Mouse (Mus musculus) cerebellum, adult 9-10 months (tissue): ENCODE results near the gene Kctd13.

Experiments used
- DNase-seq: peaks from one replicate; pipeline ENCODE4 v3.0.0; 2022

Kctd13 gene

DNA sequence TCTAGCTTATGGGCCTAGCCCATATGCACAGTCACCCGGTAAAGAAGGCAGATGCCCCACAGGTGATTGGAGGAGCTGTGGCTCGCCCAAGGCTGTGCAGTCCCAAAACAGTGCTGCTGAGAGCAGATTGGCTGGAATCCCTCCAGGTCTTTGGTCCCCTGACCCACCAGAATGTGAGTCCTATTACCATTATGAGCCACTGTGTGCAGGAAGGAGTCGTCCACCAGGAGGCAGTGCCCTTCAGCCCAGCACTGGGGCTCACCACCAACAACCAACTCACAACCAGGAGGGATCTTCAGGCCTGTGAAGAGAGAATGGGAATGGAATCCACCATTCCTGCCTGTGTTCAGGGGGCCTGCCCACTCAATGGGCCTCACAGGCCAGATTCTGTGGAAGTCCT is 17.9 kb downstream of the Kctd13 start:
- peak; percentile 62 for DNase-seq

DNA sequence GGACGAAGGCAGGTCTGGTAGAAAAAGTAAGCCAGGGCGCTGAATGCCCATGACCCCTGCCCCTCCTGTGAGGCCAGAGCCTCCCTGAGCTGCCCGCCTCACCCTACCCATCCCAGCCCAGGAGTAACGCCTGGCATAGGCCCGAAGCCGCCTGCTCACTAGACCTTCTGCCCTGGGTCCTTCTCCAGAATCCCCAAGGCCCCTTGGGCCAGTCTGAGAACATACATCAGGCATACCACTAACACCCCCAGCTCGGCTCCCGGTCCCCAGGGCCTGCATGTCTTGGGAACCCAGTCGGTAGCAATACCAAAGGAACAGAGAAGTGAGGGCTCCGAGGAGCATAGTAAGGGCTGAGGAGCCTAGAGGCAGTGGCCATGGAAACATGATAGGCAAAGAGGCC is 19.9 kb downstream of the Kctd13 start:
- peak; percentile 60 for DNase-seq

DNA sequence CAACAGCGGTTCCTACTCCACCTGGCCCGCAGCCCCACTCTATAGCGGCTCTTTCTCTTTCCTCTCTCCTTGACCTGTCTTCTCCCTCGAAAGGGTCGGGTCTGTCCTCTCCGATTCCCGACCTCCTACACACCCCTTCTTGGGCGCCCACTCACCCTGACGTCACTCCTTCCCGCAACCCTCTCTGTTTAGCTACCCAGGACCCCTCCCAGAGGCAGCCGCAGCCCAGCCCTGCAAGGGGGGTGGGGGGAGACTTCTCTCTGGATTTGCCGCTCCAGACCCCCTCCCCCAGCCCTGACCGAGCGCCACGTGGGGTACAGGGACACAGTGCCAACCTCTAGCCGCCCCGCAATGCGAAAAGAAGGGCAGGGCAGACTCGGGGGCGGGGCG is 20.7 kb downstream of the Kctd13 start, which contains the start of gene Asphd1:
TSS of gene Asphd1 (minus strand) at position 180 of the 390 bp plus-strand sequence.
- no peak for DNase-seq

DNA sequence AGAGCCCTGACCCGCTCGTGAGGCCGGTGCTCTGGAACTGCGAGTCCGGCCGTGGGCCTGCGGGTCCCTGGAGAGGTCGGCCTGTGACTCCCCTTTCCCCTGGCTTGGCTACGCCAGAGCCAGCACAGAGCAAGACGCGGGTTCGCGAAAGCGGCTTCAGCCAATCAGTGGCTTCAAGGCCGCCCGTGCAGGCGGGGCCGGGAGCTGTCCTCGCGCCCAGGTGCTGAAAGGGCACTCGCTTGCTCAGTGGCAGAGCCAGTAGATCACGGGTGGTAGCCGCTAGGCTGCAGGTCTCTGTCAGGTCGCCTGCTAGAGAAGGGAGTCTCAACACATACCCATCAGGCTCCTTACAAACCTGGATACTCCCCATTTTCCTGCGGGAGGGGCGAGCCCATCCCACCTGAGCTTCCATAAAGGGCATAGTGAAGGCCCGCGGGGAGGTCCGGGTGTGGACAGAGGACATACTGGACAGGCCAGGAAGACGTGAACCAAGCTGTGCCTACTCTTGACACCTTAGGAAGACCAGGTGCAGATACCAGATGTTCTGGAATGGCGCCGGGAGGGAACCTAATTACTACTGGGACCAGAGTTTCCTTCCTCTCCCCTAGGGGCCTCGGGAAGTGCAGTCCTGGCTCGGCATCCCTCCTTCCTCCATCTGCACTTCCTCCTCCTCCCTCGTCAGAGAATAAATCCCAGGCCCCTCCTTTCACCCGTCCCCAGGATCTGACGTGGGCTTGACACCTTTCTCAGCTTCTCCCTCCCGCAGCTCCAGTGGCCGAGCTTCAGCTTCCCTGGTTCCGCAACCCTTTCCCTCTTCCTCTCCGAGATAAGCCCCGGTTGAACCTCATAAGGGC is 21.3 kb downstream of the Kctd13 start, which contains the start of gene Sez6l2:
TSS of gene Sez6l2 (plus strand) at position 771 of the 854 bp plus-strand sequence.
- peak; percentile 92 for DNase-seq

DNA sequence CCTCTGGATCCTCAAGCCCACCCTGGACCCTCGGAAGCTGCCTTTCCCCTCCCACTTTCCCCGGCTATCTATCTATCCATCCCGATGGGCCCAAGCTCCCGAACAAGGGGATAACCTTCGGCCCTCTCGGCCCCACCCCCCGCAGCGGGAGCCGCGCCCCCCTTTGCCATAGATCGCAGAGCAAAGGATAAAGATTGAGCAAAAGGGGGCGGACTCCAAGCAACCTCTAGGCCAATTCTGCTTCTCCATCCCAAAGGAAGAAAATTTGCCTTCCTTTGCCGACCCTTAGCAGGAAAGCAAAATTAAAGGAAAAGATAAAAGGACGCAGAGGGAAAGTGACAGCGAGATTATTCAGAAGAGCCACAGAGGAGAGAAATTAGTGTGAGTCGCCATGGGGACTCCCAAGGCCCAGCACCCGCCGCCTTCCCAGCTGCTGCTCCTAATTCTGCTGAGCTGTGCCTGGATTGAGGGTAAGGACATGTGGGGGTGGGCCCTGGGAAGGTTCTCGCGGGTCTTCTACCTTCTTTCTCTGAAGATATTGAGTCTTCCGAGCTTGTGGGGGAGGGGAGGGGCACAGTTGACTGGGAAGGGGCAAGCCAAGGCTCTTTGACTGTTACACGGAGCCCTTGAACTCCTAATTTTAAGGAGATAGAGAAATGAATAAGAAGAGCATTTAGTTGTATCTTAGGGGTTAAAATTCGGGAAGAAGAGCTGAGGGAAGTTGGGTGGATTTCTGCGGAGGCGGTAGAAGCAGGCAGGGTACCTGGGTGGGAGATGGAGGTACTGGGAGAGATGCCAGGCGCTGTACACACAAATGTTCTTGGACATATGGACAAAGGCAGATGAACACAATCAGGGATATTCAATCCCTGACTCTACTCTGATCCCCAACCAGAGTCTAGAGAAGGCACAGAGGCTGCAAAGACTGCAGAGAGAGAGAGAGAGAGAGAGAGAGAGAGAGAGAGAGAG is 22.3 kb downstream of the Kctd13 start:
- DNase-seq, result peak; percentile 68

DNA sequence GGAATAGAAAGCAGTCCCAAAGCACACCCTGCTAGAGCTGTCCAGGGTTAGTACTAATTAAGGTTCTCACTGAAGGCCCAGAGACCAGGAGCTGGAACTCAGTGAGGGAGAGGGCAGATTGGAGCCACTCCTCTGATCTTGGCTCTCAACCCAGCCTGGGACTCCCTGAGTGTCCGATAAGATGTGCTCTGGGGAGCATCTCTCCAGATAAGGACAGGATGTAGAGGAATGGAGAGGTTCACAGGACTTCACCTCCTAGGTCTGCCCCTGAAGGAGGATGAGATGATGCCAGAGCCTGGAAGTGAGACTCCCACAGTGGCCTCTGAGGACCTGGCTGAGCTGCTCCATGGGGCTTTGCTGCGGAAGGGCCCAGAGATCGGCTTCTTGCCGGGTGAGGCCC is 23.1 kb downstream of the Kctd13 start:
- DNase-seq, result no peak

DNA sequence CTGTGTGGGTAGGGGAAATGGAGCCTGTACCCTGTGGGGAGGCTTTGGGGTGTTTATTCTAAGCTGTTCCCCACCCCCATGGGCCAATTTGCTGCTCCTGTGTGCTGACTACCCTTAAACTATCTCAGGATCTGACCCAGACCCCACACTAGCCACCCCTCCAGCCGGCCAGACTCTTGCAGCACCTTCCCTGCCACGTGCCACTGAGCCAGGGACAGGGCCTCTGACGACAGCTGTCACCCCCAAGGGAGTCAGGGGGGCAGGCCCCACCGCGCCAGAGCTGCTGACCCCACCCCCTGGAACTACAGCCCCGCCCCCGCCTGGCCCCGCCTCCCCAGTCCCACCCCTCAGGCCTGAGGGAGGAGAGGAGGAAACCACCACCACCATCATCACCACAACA is 24.0 kb downstream of the Kctd13 start:
- DNase-seq, result no peak

DNA sequence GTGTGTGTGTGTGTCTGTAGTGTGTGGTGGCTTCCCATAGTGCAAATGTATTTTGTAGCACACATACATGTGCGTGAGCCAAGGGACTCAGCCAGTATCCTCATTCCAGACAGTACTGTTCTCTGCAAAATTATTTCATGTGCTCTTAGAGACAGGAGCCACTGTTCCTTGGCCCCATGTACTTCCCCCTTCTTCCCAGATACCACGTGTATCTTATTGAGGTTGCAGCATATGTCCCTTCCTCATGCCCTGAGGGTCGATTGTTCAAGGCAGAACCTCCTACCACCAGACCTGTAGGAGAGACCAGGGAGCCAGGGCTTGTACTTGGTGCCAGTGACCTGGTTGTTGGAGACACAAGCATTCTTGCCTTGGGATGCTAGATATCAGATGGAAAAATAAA is 26.4 kb downstream of the Kctd13 start:
- DNase-seq, result no peak

DNA sequence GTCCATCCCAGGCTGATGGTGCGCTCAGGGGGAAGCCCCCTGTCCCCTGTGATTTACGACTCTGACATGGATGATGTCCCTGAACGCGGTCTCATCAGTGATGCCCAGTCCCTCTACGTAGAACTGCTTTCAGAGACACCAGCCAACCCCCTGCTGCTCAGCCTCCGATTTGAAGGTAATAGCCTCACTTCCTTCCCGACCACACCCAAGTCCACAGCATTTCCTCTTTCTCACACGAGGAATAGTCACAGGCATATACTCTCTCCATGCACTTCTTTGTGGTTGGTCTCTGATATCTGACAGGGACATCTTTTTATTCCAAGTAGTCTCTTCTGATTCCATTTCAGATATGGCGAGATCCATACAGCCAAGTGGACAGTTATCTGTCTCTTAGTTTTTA is 31.1 kb downstream of the Kctd13 start:
- no peak for DNase-seq

DNA sequence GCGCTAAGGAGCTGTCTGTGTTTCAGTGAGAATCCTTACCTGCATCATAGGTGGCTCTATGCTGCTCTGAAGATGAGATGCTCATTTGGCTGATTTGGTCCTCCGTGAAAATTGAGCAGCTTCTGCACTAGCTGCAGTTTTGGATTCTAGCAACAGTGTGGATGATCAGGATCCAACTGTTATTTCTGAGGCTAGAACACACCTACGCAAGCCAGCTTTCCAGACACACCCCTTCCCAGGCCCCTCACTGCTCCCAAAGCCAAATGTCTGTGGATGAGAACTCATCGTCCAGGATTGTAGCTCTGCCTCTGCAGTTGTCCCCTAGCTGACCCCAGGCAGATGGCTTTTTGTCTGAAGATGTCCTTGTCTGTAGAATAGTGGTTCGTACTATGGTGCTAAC is 32.4 kb downstream of the Kctd13 start:
- no peak for DNase-seq

DNA sequence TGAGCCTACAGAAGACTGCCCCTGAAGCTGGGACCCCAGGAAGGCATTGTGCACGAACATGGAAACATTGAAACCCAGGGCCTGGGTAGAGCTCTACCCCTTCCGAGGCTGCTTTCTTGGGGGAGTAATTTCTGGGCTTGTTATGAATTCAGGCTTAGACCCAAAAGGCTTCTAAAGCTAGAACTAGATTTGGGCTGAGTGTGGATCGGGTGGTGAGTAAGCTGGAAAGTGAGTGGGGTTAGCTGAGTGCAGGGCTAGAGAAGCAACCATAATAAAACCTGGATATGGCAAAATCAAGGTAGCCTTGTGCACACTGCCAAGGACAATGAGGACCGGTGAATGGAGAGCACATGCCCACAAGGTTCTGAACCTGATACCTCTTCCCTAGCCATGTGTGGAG is 33.3 kb downstream of the Kctd13 start:
- no peak for DNase-seq

DNA sequence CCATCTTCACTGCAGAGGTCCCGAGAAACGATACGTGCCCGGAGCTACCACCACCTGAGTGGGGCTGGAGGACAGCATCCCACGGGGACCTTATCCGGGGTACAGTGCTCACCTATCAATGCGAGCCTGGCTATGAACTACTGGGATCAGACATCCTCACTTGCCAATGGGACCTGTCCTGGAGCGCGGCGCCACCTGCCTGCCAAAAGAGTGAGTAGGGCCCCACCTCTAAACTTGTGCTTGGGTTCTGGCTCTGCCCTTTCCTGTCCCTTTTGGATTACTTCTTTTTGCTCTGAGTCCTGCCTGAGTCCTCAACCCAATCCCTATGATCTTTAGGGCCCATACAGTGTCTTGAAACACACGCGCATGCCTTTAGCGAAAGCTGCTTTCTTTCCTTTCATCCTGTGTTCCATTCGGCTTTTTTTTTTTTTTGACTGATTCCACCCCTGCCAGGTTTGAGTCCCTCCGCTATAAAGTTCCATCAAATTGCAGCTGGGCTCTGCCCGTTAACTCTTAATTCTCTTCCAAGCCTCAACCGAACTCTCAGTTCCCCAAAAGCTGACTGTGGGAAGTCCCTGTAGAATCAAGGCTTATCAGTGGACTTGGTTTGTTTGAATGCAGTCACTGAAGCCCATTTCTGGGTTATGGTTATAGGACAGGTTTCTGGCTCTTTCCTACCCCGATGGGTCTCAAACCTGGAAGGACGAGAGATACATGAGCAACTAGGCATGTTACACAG is 35.0 kb downstream of the Kctd13 start:
- no peak for DNase-seq

DNA sequence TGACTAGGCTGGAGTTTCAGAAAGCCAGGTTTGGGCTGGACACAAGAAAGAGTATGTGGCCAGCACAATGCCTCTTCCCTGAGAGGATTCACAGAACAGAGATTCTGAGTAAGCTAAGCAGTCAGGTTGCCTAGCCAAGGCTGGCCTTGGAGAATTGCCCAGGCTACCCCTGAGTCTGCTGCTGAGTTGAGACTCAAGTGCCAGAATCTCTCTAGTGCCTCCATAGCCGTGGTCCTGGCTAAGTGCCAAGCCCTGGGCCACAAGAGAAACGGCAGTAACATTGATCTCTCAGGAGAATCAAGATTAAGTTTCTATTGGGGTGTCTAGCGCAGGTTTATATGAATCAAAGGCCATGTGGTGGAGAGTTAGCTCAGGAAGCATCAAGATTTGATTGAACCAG is 36.9 kb downstream of the Kctd13 start:
- peak; percentile 81 for DNase-seq

DNA sequence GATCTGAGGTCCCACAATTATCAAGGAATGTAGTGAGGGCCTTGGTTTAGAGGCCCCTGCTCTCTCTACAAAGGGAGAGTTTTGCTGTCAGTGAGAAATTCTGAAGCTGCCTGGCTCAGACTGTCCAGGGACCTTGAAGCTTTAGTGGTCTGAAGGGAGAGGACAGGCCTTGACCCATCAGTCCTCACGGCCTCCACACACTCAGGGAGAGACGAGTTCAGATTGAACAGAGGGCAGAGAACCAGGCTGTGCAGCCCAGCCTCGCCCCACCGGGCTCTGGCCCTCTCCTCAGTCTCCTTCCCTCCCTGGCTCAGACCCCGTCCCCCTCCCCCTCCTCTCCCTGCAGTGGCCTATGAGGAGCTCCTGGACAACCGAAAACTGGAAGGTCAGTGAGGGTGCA is 38.7 kb downstream of the Kctd13 start:
- no peak for DNase-seq

DNA sequence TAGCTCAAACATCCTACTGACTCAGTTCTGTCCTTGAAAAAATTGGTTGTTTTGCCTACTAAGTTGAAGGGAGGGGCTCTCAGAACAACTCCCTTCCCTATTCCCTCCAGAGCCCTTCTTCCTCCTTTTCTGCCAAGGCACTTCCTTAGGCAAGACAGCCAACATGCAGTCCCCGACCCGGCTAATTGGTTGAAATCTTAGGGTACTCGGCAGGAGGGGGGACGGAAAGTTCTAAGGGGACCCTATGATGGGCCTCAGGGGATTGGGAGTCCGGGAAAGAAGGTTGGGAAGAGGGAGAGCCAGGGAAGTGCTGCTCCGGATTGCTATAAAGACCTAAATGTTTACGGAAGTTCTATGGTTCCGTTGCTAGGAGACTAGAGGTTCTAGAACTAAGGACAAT is 46.8 kb downstream of the Kctd13 start:
- no peak for DNase-seq

DNA sequence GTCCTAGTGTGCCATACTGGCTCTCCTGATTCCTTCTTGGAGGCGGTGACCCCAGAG is 47.0 kb downstream of the Kctd13 start, which contains the start of gene Cdipt:
TSS of gene Cdipt (plus strand) at position 22 of the 57 bp plus-strand sequence.
- no peak for DNase-seq

DNA sequence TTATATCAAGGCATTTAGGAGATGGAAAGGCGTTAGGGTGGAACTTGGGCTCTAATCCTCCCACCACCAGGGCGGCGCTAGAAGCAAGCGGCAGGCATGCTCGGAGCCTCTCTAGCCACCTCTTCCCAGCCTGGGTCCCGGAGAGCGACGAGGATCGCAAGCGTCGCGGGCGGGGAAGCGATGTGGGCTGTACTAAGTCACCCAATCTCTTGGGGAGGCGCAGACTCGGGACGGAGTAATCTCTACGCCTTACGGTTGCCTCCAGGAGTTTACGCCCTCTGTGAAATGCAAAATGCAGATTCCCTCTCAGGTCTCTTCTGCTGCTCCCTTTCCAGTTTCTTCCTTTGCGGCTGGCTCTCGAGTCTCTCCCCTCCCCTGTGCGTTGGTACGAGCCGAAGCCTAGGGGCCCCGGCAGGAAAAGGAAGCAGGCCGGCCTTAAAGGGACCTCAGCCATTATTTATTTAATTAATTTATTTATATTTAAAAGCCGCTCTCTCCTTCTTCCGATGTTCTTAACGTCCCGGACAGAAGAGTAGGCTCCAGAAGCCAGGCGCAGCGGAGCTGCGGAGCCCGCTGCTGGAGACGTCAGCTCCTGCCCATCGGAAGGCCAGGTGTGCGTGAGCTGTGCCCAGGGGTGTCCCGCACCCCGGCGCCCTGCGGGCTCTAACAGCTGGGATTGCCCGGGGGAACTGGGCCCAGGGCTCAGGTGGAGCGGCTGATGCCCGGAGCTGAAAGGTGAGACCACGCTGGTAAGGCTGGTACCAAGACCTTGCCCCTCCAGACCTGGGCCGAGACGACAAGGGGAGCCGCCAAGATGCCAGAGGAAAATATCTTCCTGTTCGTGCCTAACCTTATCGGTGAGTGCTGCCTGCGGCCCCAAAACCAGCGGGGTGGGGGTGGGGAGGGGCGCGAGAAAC is 47.5 kb downstream of the Kctd13 start, which contains the start of gene Cdiptos:
TSS of gene Cdiptos (minus strand) at position 149 of the 917 bp plus-strand sequence.
- peak; percentile 96 for DNase-seq

DNA sequence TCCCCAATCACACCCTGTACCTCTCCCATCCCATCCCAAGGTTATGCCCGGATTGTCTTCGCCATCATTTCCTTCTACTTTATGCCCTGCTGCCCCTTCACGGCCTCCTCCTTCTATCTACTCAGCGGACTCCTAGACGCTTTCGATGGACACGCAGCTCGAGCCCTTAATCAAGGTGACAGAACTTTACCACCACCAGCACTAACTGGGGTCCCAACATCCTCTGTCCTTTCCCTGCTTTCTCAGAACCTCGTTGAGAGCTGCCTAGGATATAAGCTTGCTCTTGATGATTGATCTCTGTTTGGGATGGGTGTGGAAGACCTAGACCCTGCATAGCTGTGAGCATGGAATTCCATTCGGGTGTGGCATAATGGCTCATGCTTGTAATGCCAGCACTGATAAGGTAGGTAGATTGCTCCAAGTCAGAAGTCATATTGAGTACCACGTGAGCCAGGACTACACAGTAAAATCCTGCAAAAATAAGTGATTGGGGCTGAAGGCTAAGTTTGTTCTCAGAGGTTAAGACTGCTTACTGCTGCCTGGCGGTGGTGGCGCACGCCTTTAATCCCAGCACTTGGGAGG is 48.3 kb downstream of the Kctd13 start:
- DNase-seq, result no peak

DNA sequence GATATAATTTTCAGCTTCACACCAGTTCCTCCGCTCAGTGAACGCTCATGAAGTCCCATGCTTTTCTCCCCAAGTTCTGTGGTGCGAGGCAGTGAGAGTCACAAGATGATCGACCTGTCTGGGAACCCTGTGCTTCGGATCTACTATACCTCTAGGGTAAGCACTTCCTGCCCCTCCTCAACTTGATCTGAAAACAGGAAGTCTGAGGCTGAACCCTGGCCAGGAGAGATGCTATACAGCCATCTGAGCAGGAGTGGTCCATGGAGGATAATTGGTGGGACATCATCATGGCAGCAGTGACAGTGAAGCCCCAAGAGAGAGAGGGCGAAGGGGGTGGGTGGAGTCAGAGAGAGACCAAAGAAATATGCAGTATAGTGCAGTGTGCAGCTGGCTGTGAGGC is 50.2 kb downstream of the Kctd13 start:
- no peak for DNase-seq

DNA sequence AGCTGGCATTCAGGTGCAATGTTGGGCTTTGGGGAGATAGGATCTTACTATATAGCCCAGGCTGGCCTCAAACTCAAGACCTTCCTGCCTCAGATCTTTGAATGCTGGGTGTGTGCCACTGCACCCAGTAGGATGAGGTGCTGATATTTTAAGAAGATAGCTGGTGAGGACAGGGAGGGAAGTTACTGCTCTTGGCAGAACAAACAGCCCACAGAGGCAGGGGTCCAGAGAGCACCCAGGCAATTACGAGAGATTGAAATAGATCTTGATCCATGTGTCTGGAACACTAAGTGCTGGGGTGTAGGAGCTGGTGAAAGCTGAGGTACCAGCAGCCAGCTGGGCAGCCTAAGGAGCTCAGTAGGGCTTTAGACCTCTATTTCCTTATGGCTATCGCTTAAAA is 52.9 kb downstream of the Kctd13 start:
- no peak for DNase-seq

DNA sequence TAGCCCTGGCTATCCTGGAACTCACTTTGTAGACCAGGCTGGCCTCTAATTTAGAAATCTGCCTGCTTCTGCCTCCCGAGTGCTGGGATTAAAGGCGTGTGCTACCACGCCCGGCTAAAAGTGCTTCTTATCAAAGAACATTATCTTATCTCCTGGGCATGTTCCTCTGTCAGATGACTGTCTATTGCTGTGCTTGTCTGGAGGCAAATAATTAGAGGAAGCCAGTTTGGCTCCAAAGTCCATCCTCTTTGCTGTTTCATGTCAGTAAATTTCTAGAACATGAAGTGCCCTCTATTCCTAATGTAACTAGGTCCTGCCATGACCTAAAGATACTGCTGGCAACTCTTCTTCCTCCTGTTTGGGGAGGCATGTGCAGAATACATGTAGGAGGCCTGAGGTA is 53.4 kb downstream of the Kctd13 start:
- no peak for DNase-seq

DNA sequence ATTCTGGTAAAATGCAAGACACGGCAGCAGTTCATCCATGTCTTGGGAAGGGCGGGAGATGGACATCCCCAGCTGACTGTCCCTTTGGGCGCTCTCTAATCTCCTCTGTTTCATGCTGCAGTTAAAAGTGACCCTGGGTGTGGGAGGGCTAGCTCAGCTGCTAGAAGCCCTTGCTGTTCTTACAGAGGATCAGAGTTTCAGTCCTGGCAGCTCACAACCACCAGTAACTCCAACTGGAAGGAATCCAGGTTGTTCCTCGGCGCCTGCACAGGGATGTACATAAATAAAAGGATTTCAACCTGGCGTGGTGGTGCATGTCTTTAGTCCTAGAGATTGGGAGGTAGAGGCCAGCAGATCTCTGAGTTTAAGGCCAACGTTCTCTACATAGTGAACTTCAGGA is 54.4 kb downstream of the Kctd13 start:
- no peak for DNase-seq
